Mouse (Mus musculus): ENCODE measurements at regions not wholly inside any gene's neighbourhood (a gene's known extent, or its start where the extent isn't known, plus 50 kb on each side); places are given as distances from the start of the nearest gene placed in this dataset.
A peak's percentile ranks its signal among the peaks of the same experiment; 100 is the strongest.
"Not testable (repeated sequence)": the region's sequence is repeated elsewhere in the genome, so short reads cannot be mapped to it uniquely, and the experiment has no call there.

DNA sequence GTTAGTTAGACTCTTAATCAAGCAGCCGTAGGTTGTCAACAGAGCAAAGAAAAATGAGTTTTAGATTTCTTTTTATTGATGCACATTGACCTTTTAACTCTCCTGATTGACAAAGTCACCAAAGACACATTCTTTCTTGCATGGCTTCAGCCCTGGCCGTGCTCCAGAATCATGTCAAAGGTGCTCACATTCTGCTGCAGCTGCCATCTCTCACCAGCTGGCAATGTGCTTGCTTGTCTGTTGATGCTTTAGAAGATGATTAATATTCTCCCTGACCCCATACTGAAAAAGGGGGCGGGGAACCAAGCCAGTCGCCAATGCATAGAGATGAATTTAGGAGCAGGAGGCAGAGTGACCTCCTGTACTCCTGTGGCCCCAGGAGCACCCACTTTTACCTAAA lies 510.1 kb downstream of the Hace1 start:
- DNase-seq: no peak

DNA sequence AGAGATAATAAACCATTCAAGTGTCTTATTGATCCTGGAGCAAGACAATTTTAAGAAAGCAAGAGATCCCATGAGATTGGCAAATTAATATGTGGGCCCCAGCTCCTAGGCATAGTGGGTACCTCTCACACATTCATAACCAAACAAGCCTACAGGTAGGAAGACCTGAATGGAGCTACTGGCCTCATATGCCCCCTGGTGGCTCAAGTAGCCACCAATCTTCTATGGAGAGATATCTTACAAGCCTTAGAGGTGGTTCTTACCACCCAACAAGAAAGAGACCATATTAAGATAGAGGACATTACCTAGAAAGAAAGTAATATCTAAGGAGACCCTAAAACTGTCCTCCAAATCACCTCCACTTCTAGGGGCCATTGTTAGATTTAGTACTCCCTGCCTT lies 523.2 kb downstream of the Hace1 start:
- DNase-seq: no peak

DNA sequence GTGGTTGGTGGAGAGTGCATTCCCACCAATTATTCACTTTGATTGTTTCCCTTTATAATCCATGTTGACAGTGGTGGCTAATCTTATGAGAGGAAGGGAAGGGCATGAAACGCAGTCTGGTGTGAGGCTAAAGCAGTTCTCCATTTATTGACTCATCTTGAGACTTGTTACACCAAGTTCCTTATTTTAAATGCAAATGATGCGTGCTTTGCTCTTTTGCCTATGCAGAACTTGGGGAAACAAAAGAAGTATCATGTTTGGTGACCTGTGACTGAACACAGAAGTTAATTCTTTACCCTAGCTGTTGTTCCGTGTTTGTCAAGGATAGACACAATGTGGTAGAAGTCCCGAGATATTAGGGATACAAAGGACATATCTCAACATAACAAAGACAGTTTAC lies 531.2 kb downstream of the Hace1 start:
- DNase-seq: no peak

DNA sequence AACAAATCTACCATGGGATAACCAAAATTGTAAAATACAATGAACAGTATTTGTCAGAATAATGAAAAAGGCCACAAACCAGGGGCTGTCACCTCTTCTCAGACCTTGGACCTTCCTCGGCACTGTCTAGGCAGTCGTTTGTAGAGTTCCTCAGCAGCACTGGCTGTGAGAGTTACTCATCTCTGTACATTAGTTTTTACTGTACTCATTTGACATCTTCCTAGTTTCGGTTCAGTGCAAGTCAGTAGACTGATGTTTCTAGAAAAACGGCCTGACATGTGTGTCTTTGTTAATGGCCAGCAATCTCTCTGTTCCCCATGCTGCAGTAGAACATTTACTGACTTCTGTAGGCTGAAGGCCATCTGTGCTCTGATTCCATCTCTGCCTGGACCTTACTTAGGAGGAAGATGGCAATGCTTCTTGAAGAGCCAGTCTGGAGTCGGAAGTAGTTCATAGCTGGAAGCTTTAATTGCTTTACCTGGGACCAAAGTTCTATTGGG lies 537.1 kb downstream of the Hace1 start:
- no peak for DNase-seq

DNA sequence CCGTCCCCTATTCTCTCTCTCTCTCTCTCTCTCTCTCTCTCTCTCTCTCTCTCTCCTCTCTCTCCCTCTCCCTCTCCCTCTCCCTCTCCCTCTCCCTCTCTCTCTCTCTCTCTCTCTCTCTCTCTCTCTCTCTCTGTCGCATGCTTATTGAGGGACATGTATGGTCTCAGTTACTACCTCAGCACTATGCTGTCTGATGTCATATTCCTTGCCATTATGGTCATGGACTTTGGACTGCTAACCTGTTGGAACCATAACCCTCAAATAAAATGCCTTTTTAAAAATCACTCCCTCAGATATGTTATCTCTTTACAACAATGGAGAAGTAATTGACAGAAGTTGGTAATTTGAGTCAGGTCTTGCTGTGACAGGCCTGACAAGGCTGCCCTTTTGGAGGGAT lies 544.8 kb downstream of the Hace1 start:
- not testable (repeated sequence) for DNase-seq

DNA sequence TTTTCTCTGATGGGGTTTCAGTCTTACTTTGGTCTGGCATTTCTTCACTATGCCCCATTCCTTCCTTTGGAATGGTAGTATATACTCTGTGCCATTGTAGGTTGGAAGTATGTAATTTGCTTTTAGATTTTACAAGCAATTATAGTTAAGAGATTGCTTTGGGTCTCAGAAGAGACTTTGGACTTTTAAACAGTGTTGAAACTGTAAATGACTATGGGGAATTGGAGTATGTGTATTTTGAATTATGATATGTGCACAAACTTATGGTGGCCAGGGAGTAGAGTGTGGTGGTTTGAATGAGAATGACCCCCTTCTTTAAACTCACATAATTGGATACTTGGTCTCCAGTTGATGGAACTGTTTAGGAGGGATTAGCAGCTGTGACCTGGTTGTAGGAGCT lies 546.2 kb downstream of the Hace1 start:
- DNase-seq: no peak

DNA sequence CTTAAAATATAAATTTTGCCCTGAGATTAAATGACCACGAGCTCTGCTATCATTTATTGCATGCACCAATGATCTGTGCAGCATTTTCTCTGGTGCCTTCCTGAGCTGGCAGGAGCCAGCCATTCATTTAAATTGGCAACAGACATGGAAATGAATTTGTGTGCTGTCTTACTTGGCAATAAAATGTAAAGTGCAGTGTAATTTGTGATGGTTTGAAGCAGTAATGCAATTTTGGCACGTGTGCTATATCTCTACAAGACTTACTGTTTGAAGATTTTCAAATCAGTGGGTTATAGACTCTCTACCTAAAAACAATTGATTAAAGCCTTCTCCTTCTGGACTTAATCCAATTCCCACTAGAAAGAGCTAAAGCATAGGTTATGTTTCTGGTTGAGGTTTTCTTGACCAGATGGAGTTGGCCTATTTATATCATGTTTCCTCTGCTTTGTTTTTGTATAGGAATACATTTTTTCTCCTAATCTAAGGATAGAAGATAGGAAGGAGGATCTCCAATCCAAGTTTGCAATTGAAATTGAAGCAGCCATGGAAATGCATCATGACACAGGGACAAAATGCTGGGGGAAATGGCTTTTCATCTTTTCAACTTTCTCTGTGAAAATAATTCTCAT lies 557.6 kb downstream of the Hace1 start:
- no peak for DNase-seq

DNA sequence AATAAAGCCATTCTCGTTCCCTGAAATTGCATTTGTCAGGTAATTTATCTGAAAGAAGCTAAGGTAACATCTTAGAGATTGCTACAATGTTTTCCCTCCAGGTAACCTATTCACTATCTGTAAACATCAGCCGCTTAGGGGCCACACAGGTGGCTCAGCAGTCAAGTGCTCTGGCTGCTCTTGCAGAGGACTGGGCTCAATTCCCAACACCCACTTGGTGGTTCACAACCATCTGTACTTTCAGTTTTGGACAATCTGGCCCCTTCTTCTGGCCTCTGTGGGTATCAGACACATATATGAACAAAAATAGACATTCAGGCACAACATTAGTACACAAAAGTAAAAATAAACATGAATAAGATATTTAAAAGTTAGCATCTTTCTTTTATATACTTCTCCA lies 596.4 kb downstream of the Hace1 start:
- DNase-seq: no peak

DNA sequence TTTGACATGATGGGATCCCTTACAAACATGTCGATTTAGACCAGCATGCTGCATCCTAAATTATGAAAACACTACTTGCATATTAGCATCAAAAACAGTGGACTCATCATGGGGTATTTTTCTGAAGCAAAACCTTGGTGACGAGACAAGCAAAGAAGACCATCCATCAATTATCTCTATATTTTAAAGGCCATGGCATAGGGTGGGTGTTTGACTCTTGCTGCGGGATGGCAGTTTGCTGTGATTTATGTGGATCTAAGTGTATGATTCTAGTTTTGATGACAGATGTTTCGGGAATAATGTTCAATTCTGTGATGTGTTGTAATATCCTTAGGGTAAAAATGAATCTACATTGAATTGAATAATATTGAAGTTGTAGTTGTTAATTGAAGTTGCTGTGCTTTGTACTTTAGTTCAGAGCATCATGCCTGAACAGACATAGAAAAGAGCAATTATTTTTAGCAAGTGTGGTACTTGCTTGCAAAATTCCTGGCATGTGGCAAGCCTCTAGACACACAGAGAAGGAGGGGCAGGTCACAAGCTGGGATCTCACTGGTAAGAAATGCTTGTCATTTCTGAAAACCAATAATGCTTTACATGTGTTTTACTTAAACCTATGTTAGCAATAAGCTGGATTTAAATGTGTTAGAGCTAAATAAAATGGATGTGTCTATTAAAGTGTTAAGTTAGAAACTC lies 608.3 kb downstream of the Hace1 start:
- DNase-seq: no peak

DNA sequence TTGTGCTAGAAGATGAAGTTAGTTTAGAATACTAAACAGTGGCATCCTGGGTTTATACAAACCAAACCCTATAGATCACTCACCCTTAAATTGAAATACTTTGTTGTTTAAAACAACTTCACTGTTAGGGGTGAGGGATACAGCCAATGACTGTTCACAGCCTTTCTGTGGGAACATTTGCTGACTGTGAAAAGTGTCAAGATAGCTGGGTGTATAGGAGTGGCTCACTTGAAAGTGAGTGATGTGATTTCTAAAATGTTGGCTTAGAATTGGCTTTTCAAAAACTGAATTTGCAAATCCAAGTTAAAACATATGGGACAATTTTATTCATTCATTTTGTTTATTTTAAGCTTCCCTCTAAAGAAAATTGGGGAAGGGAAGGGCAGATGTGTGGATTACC lies 616.5 kb downstream of the Hace1 start:
- no peak for DNase-seq

DNA sequence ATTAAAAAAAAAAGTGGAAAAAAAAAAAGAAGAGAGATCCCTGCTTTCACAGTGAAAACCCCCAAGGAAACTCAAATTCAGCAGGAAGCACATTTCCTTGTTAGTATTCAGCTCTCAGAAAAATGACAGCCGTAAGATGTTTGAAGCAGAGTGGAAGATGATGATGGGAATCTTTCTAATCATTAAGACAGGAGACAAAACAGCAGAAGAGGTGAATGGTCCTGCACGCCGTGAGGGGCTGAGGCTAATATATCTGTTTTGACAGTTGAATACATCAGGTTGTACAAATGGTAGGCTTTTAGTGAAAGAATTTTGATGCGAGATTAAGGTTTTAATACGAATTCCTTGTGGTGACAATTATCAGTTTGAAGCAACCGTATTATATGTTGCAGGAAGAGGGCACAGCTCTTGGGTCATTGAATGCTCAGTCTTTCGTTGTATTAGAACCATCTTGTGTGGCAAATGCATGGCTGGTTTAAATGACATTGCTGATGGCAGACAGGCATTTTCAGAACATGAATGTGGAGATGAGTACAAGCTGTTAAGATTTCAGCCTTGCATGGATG lies 649.3 kb downstream of the Hace1 start:
- DNase-seq: no peak

DNA sequence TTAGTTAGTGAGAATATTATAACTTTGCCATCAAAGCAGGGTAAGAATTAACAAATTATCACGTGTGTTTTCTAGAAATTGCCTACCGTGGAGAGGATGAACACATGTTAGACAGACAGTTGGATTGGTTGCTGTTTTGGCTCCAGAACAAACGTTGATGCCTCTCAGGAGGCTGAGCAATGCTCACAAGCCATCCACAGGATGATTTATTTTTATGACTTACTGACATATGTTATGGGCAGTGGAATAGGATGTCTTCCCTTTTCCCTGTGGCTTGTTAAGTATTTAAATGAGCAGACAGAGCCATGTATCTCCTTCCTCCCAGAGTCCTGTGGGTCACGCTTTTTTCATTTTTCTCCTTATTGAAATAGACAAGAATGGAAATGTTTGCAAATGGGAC lies 652.0 kb downstream of the Hace1 start:
- DNase-seq: no peak

DNA sequence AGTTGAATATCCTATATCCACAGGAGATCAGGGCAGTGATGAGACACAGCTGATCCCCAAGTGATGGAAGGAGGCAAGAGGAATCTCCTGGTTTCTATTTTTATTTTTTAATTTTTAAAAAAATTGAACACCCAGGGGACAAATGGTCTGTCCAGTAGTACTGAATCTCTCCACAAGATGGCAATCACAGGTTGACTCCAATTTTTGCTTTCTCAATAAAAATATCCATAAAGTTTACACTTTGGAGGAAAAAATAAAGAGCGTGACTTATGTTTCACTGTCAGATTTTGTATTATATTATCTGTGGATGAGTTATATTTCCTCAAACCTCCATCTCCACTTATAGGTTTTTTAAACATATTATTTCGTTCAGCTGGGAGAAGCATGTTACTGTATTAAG lies 658.0 kb downstream of the Hace1 start:
- DNase-seq: peak; percentile 9

DNA sequence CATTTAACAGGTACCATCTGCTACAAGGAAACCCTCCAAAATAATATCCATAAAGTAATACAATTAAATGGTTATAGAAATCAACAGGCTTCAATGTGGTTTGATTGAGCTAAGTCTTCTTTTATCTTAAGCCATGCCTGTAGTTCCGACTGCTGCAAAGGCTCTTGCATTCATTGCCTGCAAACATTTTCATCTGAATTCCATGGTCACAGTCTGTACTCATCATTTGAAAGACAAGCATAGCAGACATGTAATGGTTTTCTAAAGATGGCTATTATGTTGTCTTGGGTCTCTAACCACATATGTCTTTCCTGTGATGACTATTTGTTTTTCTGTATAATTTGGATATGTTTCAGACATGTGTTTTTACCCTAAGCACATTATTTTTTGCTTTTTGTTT lies 677.9 kb downstream of the Hace1 start:
- no peak for DNase-seq

DNA sequence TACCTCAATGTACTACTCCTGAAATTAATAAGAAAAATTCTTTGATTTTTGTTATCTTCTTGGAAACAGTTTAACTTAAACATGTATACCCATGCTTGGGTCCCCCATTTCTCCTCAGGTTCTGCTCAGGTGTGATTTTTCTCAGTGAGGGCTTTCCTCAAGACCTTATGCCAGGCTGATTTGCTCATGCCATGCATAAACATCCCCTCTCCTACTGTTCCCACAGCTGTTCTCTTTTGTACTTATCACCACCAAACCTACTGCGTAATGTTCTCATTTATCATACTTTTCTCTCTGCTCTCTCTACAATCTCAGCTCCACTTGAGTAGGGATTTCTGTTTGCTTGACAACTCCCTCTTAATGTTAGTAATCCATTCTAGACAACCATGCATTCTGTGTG lies 692.1 kb downstream of the Hace1 start:
- DNase-seq: no peak

DNA sequence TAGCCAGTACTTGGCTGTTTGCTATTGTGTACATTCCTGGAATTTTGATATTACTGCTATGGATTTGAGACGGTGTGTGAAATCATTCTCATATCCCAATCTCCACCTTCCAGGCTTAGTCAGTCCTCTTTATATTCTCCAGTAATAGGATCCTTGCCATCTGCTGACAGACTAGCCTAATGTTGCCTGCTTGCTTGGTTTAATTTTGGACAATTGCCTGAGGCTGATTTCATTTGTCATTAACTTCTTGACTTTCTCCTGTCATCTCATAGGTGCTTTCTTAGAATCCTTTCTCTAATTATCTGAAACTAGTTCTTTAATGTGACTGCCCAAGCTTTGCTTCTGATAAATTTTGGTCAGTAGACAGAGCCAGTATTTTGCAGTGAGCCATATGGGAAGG lies 696.2 kb downstream of the Hace1 start:
- DNase-seq: no peak

DNA sequence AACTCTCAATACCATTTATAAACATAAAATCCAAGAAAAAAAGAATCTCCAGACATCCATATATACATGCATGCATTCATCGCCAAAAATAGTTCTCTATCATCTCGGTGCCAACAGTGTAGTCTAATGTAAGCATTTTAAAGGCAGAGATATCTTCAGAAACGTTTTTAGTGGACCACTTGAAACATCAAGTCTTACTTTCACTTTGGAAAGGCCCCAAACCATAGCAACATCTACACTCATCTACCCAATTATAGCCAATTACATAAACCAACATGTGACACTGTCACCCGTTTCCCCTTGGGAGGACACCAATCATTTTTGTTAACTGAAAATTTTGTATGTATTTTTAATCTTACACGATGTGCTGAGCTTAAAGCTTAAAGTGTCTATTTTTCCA lies 716.7 kb downstream of the Hace1 start:
- no peak for DNase-seq

DNA sequence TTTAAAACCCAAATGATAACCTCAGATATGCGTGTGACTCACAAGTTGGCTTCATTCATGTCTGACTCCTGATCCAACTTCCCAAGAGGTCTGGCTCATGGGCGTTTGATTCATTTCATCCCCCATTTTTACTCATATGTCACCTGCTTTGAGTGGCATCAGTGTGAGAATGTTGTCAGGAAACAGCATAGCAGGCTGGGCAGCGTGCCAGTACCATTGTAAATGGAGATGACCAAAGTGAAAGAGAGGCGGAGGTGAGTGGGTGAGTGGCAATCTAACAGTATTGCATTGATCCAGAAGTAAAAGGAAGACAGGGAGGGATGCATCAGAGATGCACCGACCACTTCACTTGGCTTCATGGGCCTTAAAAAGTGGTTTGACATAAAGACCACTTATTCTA lies 720.7 kb downstream of the Hace1 start:
- no peak for DNase-seq

DNA sequence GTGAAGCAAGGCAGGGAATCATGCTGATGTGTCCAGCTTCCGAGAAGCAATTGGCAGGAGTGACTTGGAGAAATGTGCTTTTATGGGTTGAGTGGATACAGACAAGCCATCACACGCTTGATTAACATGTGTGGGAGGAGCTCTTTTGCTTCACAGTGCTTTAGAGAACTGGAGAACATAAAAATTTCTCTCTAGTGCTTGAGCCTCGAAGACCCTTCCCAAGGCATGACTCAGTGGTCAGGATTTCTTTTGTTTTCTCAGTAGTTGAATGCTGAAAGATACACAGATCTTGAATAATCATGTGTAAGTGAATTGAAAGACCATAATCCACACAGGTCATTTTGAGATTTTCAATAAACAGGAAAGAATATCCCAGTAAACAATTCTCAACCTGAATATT lies 721.9 kb downstream of the Hace1 start:
- no peak for DNase-seq

DNA sequence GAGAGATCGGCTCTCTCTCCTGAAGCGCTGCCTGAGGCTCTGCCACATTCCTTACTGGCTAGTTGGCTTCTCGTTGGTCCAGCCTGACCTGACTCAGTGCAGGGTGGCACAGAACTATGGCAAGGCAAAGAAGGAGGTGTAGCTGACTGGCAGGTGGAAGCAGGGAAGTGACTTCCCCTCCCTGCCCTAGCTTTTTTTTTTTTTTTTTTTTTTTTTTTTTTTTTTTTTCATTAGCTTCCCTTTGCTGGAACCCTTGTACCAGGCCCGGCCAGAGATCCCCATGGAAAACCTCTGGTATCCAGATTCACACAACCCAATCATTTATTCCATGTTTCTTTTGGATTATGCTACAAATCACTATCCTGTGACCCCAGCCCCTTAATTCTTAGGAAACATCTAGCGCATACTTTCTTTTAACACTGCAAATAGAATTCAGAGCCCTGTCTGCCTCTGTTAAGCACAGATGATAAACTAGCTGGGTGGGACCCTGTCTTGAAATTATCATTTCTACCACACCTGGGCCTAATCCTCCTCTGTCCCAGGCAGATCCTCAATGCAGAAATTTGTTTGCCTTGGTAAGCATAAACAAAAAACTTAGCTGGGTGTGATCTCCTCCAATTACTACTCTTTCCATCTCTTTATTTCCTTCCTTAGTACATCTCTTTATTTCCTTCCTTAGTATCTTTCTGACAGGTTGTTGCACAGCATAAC lies 742.9 kb downstream of the Hace1 start:
- DNase-seq: no peak

DNA sequence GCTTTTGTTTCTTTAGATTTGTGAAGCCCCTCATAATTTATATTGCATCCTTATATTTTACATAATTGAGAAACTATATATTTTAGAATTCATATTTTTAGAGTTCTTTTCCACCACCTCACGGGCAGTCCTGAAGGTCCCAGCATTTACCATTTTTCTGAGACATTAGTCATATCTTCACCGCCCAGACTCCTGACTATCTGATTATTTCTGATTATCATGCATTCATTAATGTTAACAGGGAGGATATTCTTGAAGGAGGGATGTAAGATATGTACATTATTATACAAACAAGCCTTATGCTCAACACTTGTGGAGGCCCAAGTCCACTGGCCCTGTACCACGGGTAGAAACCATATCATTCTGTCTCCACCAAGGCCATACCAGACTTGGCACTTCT lies 743.4 kb downstream of the Hace1 start:
- DNase-seq: no peak

DNA sequence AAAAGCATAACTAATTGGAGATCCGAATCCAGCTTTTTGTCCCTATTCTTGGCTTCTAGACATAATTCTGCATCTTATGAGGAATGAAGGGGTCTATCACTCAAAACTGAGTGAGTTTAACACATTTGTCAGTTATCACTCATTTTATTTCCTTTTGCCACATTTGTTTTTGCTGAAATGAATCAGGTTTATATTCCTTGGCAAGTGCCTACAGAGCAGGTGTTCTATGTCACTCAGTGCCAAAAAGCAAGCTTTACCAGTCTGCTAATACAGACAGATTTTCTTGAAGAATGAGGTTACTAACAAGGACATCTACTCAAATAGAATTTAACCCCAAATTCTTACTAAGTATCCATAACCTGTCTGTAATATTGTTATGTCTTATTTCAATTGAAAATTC lies 751.4 kb downstream of the Hace1 start:
- no peak for DNase-seq

DNA sequence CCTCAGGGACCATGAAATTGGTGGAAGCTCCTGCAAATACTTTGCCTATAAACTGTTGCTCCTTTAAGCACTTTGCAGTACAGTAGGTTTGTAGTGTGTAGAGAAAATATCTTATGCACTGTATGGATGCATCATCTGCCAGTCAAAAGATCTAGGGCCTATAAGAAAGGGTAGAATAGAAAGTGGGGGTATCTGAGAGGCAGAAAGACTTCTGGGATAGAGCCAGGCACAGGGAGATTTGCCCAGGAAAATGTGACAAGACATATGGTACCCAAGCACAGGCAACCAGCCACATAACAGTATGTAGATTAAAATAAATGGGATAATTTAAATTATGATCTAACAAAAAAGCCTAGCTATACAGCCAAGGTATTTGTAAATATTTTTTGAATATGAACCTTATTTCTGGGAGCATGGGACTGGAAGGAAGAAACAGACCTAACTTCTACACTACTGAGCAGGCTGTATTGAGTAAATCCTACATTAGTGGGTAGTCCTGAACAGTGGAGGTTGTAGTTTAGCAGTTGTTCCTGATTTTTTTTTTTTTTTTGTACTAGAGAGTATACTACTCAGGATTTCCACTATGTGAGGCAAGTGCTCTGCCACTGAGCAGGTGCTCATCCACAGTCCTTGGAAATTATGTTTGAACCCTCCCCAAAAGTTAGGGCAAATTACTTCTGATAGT lies 754.1 kb downstream of the Hace1 start:
- DNase-seq: no peak
